Mouse (Mus musculus) urinary bladder, adult 18-20 months (tissue): Measurements from ENCODE around the gene Ccdc160.

Experiments
- DNase-seq, 2 experiments: peaks; one replicate each; pipeline ENCODE4 v3.0.0; 2022; ENCODE audit warnings: low spot score in 2 of 2, mixed read lengths in 2 of 2

The Ccdc160 gene

DNA sequence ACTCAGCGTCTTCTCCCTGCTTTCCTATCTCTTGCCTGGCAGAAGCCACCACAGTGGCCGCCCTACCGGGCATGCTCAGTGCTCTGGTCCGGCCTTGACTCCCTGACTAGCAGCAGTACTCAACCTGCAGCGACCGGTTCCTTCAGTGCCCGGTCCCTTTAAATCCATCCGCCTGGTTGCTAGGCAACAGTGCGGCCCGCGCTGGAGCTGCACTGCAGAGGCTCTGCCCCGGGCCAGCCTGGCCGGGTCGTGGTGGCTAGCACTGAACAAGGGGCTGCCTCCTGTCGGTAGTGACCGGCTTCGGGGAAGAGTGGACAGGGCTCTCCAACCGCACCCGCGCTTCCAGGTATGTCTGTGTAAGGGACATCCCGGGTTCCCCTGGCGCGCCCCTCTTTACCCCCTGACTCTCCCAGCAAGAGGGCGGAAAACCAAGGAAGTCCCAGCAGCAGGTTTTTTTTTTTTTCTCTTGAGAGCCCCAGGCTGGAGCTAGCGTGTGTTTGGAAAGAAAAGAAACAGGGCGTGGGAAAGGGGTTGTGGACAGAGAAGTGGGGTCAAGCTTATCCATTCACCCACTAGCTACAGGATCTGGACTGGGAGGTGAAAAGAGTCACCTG lies at the start of gene Ccdc160:
Ccdc160 (plus strand) TSS at position 221 of the 614 bp plus-strand sequence.
- DNase-seq = peak; percentile 33

DNA sequence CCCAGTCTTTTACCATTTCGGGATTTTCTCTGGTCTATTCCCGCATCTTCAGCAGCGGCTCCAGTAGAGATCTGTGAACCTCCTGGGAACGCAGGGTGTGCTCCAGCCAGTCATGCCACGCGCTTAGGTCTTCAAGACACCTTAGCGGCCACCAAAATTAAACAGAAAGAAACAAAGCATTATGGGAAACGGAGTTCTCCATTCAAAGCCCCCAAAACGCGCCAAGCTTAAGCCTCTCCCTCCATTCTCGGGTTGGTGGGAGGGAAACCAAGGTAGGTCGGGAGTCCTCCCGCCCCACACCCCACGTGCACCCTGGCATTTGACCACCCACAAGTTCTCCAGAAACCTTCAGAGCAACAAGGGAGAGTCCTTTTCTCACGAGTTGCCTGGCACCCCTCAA lies 47.2 kb upstream of the Ccdc160 start:
- DNase-seq = no peak

DNA sequence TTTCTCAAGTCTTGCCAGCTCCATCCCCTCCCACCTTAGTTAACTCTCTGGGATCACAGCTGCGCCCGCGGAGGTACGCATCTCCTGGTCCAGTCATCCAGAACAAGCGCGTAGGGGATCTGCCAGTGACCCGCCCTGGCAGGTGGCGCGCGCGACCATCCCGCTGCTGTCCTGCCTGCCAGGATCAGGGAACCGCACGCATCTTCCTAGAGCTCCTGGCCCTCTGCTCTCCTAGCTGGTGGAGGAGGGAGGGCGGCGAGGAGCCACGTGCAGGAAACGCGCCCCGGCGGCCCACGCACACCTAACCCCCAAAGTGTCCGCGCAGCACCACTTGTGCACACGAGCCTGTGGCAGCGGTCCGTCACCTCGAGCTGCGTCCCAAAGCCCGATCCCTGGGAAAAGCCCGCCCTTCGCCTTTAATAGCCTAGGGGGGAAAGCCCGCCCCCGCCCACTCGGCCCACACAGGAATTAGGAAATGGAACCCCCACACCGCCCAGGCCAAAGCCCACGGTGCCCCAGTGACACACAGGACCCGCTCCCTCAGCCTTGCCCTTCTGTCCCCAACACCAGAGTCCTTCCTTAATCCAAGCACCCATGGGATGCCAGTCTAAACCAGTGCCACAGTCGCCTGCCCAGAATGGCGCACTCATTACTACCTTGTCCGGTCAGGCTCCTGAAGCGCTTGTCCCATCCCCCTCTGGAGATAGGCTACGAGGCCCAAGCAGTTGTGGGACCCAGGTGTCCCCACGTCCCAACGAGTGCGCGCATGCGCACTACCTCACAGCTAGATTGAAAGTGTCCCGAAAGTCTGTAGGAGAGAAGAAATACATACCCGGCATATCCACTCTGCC lies 46.6 kb upstream of the Ccdc160 start:
- peak in 1 of 2 experiments; percentile 4 for DNase-seq

DNA sequence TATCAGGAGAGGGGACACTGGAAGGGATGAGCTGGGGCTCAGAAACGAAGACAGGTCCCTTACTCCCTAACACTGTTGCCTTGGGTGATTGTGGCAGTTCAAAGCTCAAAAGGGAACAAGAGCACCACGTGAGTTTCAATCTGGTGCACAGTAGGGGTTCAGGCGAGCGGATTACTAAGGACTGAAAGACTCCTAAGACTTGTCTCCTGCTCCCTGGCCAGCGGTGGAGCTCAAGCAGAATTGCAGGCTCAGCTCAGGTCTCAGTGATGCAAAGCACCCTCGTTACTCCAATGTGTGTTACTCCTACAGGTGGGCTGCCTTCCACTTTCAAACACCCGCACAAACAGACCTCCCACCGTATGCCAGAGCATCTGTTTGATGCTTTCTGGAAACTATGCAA lies 45.5 kb upstream of the Ccdc160 start:
- no peak for DNase-seq

DNA sequence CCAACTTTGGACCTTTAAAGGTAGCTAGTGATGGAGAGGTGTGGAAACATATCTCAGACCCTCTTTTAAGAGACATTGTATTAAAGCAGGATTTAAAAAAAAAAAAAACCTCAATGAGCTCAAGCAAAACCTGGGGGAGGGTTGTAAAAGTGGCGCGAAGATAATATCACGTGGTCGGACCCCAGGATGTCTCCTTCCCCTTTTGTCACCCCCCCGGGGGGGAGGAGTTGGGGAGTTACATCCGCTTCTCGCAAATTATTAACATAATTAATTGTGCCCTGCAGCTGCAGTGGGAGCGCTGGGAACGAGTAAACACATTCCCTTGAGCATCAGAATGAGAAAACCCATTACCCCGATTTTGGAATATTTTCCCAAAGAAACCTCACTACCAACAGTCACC lies 45.1 kb upstream of the Ccdc160 start:
- DNase-seq = no peak

DNA sequence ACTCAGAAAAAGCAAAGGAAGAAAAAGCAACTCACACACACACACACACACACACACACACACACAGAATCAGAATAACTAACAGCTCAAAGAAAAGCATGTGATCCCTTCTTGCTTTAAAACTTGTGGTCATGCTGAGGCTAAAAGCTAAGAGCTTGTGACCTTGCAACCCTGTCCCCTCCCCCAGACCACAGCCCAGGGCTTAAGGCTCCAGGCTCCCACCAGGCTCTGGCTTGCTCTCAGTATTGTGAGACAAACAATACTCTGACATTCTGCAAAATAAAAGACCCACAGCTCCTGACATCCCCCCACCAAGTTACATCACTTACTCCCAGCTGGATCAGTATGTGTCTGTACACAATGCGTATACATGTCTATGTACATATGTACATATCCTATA lies 44.2 kb upstream of the Ccdc160 start:
- DNase-seq = no peak

DNA sequence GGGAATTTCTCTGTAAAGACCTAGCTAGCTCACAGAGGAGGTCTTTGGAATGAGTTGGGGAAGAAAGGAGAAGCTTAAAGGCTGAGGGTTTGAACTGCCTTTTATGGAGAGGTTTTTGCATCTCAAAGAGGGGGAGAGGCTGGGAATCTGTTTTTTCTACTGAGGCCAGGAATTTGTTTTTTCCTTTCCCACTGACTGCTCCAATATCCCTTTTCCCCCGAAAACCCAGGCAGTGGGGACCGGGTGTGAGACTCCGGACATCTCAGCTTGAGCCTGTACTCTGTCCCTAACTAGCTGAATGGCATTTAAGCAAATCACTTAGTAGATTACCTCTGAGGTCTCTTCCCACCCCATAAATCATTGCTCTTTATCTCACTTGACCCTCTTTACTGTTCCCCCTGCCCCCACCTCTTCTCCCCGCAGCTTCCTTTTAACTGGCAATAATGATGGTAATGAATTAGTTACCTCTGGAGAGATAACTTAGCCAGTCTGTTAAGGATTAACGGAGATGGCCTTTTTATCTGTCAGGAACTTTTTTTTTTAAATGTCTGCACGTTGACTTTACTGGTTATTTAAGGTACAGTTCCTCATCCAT lies 37.4 kb upstream of the Ccdc160 start:
- no peak for DNase-seq

DNA sequence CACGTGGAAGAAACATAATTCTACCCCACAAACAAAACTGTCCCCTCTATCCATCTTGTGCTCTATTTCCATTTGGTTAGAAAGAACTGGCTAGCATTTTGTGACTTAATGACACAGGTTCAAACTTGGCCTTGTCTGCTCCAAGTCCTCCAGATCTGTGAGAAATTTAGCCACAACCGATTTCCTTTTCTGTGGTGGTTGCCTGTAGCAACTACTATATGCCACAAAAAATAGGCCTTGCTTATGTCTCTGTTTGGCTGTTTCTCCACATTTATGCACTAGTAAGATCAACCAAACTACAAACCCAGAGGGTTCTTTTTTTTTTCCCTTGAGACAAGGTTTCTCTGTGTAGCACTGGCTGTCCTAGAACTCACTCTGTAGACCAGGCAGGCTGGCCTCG lies 33.8 kb upstream of the Ccdc160 start:
- DNase-seq = no peak

DNA sequence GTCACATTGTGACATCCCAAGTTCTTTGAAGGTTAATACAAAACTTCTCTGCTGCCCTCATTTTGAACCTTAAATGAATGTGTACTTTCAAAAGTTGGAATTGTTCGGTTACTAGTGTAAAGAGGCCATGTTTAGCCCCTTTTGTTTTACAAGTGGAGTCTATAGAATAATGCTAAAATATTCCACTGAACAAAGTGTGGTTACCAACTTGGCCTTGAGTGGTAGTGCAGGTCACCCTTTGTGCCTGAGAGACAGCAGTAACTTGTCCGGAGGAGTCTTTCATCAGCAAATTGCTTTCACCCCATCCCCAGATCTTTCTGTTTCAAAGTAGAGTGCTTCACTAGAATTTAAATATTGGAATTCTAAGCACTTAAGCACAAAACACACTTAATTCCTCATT lies 31.8 kb upstream of the Ccdc160 start:
- DNase-seq = no peak

DNA sequence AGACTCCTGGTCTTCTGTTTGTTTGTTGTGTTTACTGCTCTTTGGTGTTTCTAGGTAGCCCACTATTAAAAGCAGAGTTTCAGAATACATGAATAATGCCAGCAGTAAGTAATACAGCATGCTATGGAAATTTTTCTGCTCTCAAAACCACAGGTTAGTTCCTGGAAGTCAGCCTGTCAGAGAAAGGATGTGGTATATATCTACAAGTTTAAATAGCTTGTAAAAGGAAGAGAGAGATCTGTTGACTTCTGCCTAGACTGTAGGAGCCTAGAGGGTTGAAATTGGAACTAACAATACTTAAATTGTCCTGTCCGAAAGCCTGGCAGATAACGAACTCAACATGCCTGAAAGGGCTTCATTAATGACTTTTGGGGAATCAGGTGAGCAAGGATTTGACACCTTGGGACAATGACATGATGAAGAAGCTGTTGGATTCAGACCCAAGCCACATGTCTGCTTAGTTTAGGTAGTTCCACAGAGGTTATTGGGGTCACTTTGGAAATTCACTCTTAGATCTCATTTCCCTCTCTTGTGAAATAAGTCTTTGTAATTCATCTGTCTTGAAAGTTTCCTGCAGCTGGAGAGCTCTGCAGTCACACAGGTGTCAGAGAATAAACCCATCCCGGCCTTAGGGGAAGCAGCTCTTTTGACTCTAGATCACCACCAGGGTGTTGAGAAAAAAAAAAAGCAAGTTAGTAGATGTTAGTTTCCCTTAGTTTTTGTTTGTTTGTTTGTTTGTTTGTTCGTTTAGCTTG lies 30.6 kb upstream of the Ccdc160 start:
- no peak for DNase-seq

DNA sequence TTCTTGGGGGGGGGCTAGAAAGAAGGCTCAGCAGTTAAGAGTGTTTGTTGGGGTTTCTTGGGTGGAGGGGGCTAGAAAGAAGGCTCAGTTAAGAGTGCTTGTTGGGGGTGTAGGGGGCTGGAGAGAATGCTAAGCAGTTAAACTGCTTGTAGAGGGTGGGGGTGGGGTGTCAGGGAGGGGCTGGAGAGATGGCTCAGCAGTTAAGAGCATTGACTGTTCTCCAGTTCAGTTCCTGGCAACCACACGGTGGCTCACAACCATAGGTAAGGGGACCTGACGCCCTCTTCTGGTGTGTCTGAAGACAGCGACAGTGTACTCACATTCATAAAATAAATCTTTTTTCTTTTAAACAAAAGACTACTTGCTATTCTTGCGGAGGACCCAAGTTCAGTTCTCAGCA lies 28.8 kb upstream of the Ccdc160 start:
- DNase-seq = no peak

DNA sequence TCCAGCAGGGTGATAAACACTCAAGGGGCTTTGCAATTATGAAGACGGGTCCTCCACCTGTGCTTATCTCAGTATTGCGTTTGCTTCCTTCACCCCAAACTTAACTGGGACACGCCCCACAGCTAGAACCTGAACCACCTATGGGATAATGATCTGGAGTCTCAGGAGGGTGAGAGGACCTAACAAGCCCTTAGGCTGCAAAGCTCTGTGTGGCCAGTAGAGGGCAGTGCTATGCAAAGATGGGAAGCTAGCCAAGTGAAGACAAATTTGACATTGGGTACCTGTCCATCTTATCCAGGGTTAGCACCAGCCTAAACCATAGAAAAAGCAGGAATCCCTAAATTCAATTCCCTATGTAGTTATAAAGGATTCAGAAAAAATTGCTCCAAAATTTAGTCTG lies 15.0 kb upstream of the Ccdc160 start:
- peak in 1 of 2 experiments; percentile 12 for DNase-seq

DNA sequence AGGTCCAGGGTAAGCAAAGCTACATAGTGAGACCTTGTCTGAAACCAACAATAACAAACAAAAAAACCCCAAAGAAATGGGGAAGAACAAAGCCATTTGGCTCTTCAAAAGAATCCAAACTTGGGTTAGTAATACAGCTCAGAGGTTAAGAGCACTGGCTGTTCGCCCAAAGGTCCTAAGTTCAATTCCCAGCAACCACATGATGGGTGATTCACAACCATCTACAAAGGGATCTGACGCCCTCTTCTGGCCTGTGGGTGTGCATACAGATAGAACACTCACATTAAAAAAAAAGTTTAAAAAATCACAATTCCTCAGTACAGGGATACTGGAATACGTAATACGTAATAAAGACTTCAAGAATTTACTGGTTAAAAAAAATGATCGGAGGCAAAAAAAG lies 13.3 kb upstream of the Ccdc160 start:
- no peak for DNase-seq

DNA sequence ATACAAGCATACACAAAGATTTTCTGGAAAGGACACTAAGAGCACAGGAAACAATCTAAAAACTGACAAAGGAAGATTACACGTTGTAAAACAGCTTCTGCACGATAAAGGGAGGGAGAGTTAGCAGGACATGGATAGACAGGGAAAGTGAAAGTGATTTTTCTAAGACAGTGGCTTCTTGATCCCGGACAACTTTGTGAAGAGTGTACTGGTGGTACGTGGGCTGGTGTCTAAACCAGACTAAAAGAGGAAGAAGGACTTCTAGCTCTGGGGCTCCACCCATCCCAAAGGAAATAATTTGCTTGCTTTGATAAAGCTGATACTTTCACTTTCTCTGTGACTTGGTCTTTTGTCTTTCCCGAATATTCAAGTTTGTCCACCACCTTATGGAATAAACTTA lies 7.1 kb upstream of the Ccdc160 start:
- no peak for DNase-seq

DNA sequence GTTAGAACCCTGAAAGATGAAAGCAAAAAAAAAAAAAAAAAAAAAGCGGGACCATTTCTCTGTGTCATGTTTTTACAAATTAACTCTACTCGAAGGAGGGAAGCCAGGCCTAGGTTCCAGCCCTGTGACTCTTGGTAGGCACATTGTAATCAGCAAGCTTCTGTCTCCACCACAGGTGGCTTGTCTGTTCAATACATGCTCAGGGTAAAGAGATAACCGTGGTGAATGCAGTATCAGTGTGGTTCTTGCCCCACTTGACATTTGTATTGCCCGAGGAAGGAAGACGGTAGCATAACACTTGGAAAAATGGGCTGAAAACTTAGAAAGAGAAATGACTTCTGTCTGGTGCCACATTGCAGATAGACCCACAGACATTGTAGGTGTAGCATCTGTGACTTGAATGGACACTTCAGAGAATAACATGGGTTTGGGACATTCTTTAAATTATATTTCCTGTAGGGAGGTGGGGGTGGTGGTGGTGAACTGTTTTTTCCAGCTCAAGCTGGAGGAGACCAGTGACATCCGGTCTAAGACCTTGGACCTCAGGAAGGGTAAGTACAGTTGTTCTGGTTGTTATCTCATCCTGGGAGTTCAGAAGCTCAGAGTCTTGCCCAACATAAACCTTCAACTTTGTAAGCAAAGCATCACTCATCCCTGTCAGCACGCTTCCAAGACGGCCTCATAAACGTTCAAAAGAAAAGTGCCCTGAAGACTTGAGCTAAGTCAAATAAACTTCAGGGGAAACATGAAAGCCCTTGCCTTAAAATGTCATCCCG lies 1.1 kb downstream of the Ccdc160 start:
- no peak for DNase-seq

DNA sequence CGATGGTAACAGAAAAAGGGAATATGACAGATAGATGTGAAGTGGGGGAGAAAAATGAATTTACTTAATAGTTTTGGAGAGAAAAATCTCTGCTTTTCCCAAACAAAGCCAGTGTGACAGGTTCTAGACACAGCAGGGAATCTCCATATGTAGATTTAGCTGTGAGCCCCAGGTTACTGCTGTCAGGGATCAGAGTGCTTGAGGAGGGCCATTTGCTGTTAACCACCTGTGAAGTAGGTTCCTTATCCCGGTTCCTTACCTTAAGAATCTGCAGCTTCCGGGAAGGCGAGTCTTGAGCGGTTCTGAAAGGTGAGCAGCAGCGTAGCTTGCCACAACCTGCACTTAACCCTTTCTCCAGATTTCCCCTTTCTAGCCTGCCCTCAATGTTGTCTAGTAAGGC lies 1.9 kb downstream of the Ccdc160 start:
- no peak for DNase-seq

DNA sequence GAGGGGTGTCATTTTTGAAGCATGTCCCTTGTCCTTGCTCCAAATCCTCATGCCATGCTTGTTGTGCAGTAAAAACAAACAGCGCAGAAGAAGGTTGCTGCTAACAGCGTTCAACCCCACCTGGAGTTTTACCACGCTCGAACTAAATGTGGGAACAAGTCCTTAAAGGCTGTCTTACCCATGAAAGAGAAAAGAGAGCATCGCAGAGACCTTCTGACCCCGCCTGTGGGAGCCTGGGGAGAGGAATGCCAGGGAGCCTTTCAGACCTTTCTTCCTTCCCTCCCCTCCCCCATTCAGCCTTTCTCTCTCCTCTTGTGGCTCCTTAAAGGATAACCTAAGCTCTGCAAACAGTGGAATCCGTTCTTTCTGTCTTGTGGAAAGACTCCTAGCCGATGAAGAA lies 4.8 kb downstream of the Ccdc160 start:
- no peak for DNase-seq

DNA sequence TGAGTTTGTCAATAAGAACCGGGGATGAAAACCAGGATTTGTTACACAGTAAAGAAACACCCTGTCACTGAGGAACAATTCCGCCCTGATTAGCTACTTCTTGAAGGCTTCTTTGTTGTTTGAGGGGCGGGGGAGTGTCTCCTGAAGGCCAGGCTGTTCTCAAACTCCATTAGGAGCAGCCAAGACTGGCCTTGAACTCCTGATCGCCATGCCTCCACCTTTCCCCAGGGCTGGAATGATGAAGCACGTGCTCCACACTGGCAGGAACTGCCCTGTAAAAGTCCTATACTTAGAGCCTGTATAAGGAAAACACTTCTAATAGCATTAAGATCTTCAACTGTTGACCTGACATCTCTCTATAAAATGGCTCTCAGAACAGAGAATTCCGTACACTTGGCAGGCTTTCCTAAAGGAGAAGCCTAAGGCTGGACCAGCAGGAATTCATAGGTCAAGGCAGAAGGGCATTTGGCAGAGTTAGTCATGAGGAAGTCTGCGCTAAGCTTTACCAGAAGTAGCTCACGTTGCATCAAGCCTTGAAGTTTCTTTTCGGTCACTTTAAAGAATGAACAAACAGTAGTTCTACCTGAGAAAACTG lies 6.1 kb downstream of the Ccdc160 start:
- no peak for DNase-seq

DNA sequence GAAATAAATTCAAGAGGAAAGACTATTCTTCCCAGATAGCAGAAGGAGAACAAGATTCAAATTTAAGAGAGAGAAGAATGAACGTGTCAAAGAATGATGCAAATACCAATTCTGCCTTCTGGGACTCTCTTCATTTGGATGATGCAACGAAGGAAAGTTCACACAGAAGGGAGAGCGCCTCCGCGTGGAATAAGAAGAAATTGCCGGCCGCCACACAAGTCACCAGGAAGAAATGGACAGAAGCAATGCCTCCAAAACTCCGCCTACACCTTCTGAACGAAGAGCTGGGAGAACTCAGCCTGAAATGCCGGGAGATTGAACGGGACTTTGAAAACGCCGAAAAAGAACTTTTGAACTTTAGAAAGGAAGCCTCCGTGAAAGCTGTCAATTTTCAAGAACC lies 7.3 kb downstream of the Ccdc160 start:
- DNase-seq = no peak

DNA sequence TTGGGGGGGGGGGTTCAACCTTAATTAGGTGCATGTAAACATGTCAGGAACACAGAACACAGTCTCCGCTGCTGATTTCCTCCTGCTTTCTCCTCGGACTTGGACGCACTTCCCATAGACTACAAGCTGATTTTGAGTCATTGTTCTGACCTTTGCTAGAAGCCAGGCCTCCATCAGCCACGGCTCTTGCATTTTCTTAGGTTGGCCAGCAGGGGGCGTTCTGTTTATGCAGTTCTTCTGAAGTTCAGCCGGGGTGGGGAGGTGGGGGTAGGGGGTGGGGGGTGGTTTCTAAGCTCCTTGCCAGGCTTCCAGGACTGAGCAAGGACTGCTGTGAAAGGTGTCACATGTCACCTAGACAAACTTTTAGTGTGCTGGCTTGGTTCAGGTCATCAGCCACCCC lies 8.6 kb downstream of the Ccdc160 start:
- no peak for DNase-seq

DNA sequence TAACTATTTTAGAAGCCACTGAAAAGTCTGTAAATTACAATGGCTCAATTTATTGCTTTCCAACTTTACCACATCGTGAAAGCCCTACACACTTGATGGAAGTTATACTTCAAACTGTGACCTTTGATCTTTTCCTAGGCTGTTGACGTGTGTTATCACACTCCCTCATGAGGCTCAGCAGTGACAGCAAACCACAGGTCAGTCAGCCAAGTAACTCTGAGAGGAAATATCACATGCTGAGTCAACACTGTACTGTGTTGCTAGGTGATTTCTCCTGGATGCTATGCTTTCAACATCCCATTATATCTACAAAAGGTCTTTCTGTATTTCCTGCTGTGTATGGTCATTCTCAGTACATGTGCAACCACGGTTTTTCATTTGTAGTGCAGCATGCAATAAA lies 28.3 kb downstream of the Ccdc160 start:
- no peak for DNase-seq
